Mouse (Mus musculus) midbrain, embryonic 13.5 days (tissue): ENCODE measurements around the gene Gm4450. TPM values are rescaled to one million over a fixed set of nuclear protein-coding genes. Genes with fewer than 3 reads are reported as not detected.
"Not testable (repeated sequence)": the region's sequence is repeated elsewhere in the genome, so short reads cannot be mapped to it uniquely, and the experiment has no call there.

ENCODE experiments used
- ATAC-seq: fragments of 200-750 bp; cut with Nextera tagmentation; 2 replicates; pipeline ENCODE4 v1.8.0; 2017; ENCODE audit warnings: mild to moderate bottlenecking, moderate TSS enrichment, moderate library complexity
- H3K27ac ChIP-seq: fragments of 300-500 bp; sonication (generic); 2 replicates; pipeline ENCODE4 v1.5.1; 2015; ENCODE audit warnings: inconsistent platforms, mild to moderate bottlenecking, moderate library complexity
- H3K27me3 ChIP-seq: fragments of 300-500 bp; sonication (generic); 2 replicates; pipeline ENCODE4 v1.6.1; 2015; ENCODE audit warnings: mild to moderate bottlenecking, inconsistent platforms
- H3K36me3 ChIP-seq: fragments of 300-500 bp; sonication (generic); 2 replicates; pipeline ENCODE4 v1.6.1; 2015; ENCODE audit warnings: mild to moderate bottlenecking, inconsistent platforms
- H3K4me1 ChIP-seq: fragments of 300-500 bp; sonication (generic); replicated peaks from 2 replicates; pipeline ENCODE4 v1.6.1; 2015; ENCODE audit warnings: inconsistent platforms
- H3K4me2 ChIP-seq: fragments of 300-500 bp; sonication (generic); replicated peaks from 2 replicates; pipeline ENCODE4 v1.6.1; 2015; ENCODE audit warnings: moderate library complexity, mild to moderate bottlenecking, inconsistent platforms
- H3K4me3 ChIP-seq: fragments of 300-500 bp; sonication (generic); replicated peaks from 2 replicates; pipeline ENCODE4 v1.5.1; 2015; ENCODE audit warnings: mild to moderate bottlenecking, inconsistent platforms
- H3K9ac ChIP-seq: fragments of 300-500 bp; sonication (generic); replicated peaks from 2 replicates; pipeline ENCODE4 v1.6.1; 2015; ENCODE audit warnings: mild to moderate bottlenecking, inconsistent platforms
- H3K9me3 ChIP-seq: fragments of 300-500 bp; sonication (generic); 2 replicates; pipeline ENCODE4 v1.6.1; 2016; ENCODE audit warnings: mild to moderate bottlenecking, inconsistent platforms
- whole genome bisulfite sequencing: fragments of 180-500 bp; shearing (Covaris S2); methylation state at CpG from one replicate; pipeline ENCODE4 v1.1.7; 2015; 5-methylcytosine and 5-hydroxymethylcytosine counted together
- polyA plus RNA-seq: library from polyadenylated mRNA; unstranded; fragments of >200 nt; fragmentation: Nextera tagmentation; extraction: Ambion mirVana; gene quantifications from 2 replicates; pipeline ENCODE4 v1.2.1, GENCODE M21; 2015

Gene Gm4450
- polyA plus RNA-seq, 1 experiment from 2014 or later = 0.26 TPM

DNA sequence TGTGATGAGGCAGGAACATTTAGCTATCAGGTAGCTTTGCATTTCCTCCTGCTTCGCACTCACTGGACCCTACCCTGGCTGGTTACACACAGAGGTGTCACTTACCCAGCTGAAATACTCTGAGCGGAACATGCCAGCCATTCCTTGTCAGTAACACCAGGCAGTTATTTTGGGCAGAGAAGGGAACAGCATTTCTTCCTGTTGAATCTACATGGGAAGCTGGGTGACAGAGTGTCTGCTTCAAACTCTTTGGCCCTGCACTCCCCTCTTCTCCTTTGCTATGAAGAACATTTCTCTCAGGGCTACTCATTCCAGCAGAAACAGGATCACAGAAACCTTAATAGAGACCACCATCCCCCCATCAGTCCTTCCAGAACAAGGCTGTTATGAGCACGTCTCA, 42.6 kb downstream of the Gm4450 start:
- Histone ChIP-seq H3K9me3 (no peaks in the 10 kb centered on the region), H3K4me1 (peaks cover 8% of the 10 kb centered on the region; the same call in 1 of the 2 replicates), H3K27me3 (no peaks in the 10 kb centered on the region), H3K4me3 (no peak overlapping the region), H3K36me3 (no peaks in the 10 kb centered on the region), H3K9ac (no peak overlapping the region), H3K27ac (no peak overlapping the region), H3K4me2 (no peak overlapping the region)
- WGBS = 95% methylated on average over 3 of the region's 3 CpGs
- no peak for ATAC-seq

DNA sequence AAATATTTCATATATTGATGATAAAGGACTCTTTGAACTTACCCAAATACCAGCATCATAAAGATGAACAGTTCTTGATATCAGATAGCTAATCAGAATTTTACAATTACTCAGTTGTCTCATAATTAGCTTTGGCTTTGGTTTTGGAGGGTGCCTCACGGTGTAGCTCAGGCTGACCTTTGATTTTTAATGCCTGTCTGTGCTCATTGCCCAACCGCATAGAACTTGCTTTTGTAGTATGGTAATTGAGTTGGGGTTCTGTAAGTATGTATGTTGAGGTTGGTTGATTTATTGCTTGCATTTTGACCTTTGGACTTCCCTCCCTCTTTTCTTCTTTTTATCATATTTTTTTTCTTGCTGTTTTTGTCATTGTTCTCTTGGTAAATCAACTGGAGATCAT, 43.2 kb downstream of the Gm4450 start:
- H3K27me3 ChIP-seq = no peaks in the 10 kb centered on the region
- no peak overlapping the region for H3K4me3 ChIP-seq
- no peak overlapping the region for H3K9ac ChIP-seq
- no peaks in the 10 kb centered on the region for H3K9me3 ChIP-seq
- no peak overlapping the region for H3K4me2 ChIP-seq
- ATAC-seq = no peak
- peaks cover 8% of the 10 kb centered on the region; the same call in 1 of the 2 replicates for H3K4me1 ChIP-seq
- no peak overlapping the region for H3K27ac ChIP-seq
- WGBS = 78% methylated on average over 2 of the region's 2 CpGs
- H3K36me3 ChIP-seq = no peaks in the 10 kb centered on the region

GRCm38 (mm10) chr3:98410619-98411580, 46.0 kb downstream of the Gm4450 start:
- not testable (repeated sequence) for H3K4me3 ChIP-seq, H3K36me3 ChIP-seq, H3K9me3 ChIP-seq, H3K27me3 ChIP-seq, H3K4me2 ChIP-seq, H3K27ac ChIP-seq, H3K9ac ChIP-seq, H3K4me1 ChIP-seq
- ATAC-seq = 0 out of 2 replicates have a peak, but pooled peaks have one; percentile 65
- 92% methylated on average over 18 of the region's 27 CpGs for WGBS

- not testable (repeated sequence) for H3K9ac ChIP-seq, H3K4me3 ChIP-seq, ATAC-seq, H3K4me2 ChIP-seq, H3K27me3 ChIP-seq, H3K27ac ChIP-seq, H3K4me1 ChIP-seq, H3K9me3 ChIP-seq, H3K36me3 ChIP-seq
- WGBS = 67% methylated on average over 5 of the region's 5 CpGs
Observed at GRCm38 (mm10) chr3:98407261-98407780, 49.6 kb downstream of the Gm4450 start.

- H3K4me3 ChIP-seq, H3K9ac ChIP-seq, H3K4me1 ChIP-seq, H3K36me3 ChIP-seq, H3K27ac ChIP-seq, H3K27me3 ChIP-seq, H3K9me3 ChIP-seq, H3K4me2 ChIP-seq, ATAC-seq: not testable (repeated sequence)
- 60% methylated on average over 12 of the region's 12 CpGs for WGBS
Observed at GRCm38 (mm10) chr3:98406569-98407144, 50.3 kb downstream of the Gm4450 start.

GRCm38 (mm10) chr3:98405877-98406276, 51.0 kb downstream of the Gm4450 start:
- ATAC-seq, H3K9me3 ChIP-seq, H3K36me3 ChIP-seq, H3K27me3 ChIP-seq, H3K27ac ChIP-seq, H3K4me2 ChIP-seq, H3K4me3 ChIP-seq, H3K4me1 ChIP-seq, H3K9ac ChIP-seq: not testable (repeated sequence)
- 93% methylated on average over 6 of the region's 6 CpGs for WGBS

DNA sequence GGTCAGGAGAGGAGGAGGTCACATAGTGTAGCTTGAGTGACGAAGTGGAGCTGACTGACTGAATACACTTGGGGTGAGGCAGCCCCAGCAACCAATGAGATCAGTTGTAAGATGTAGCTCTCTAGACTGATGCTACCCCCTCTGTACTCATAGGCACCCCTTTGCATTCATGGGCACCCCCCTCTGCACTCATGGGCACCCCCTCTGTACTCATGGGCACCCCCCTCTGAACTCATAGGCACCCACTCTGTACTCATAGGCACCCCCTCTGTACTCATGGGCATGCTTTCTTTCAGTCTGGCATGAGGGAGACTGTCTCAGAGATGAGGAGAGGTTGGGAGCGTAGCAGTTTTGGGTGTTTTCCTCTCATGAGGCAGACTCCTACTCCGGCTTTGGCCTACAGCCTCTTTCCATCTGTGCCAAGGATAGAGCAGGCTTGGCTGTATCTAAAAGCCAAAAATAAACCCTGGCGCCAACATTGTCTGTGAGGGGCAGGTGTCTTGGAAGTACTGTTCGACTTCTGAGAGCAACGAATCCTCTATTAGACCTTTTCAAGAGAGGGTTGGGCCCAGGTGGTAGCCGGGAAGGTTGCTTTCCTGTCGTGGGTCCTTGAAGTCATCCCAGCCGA, 52.5 kb downstream of the Gm4450 start:
- H3K27me3 ChIP-seq, H3K4me2 ChIP-seq, H3K27ac ChIP-seq, H3K9ac ChIP-seq, H3K9me3 ChIP-seq, H3K4me3 ChIP-seq, H3K36me3 ChIP-seq, H3K4me1 ChIP-seq: not testable (repeated sequence)
- WGBS = 94% methylated on average over 9 of the region's 9 CpGs
- ATAC-seq = peak; percentile 45; the same call in 1 of the 2 replicates

Other genes starting within 250 kb of the Gm4450 start
- not detected in 2 replicates for gene Reg4, start 235.0 kb downstream of the Gm4450 start, polyA plus RNA-seq
- gene Hmgcs2, start 176.7 kb downstream of the Gm4450 start, polyA plus RNA-seq = 8.1 and 9.6 TPM in 2 replicates
- 170 and 190 TPM in 2 replicates for gene Phgdh, start 117.1 kb downstream of the Gm4450 start, polyA plus RNA-seq
- gene Zfp697, start 74.7 kb downstream of the Gm4450 start, polyA plus RNA-seq = 15.4 and 15.7 TPM in 2 replicates
- gene Hsd3b4, start 53.4 kb upstream of the Gm4450 start, polyA plus RNA-seq = not detected in 2 replicates
- gene Gm10681, start 131.7 kb upstream of the Gm4450 start, polyA plus RNA-seq = not detected in 2 replicates
- gene Hsd3b5, start 173.1 kb upstream of the Gm4450 start, polyA plus RNA-seq = not detected in 2 replicates